Mouse (Mus musculus): ENCODE data around the gene Cdh4. TPM values are rescaled to one million over a fixed set of nuclear protein-coding genes. Genes with fewer than 3 reads are reported as not detected.

The Cdh4 gene
- polyA plus RNA-seq, 2 experiments: 0.07 to 0.09 TPM

GRCm38 (mm10) chr2:179828968-179829367 lies 386.7 kb downstream of the Cdh4 start:
- WGBS (ENCODE audit: insufficient replicate concordance): 78% methylated on average over 6 of the region's 6 CpGs
- Histone ChIP-seq H3K4me3 (ENCODE audit: insufficient read depth in 1 of 2, low read depth in 2 of 2, low read length in 2 of 2) (no peak overlapping the region), H3K9me3 (ENCODE audit: control insufficient read depth, low read length) (no peaks in the 10 kb centered on the region), H3K27ac (no peak overlapping the region), H3K27me3 (ENCODE audit: control insufficient read depth, insufficient read depth, low read length) (no peaks in the 10 kb centered on the region), H3K4me2 (ENCODE audit: low read depth) (no peak overlapping the region), H3K4me1 (replicated peaks; ENCODE audit: control insufficient read depth in 2 of 2, insufficient read depth in 2 of 2, low read length in 1 of 2) (no peaks in the 10 kb centered on the region), H3K36me3 (replicated peaks; ENCODE audit: control insufficient read depth, insufficient read depth, low read depth) (no peaks in the 10 kb centered on the region), H3K9ac (replicated peaks) (no peak overlapping the region)
- ATAC-seq (ENCODE audit: insufficient read depth) (no peak), DNase-seq (ENCODE audit: low read depth in 3 of 3, low spot score in 3 of 3) (no peak)
- no peak for TF ChIP-seq CTCF (IDR thresholded peaks at IDR 0.05; ENCODE audit: low read depth)
- no peak for TF ChIP-seq EP300 (IDR thresholded peaks at IDR 0.05; ENCODE audit: low read depth)

GRCm38 (mm10) chr2:179829972-179830371 lies 387.7 kb downstream of the Cdh4 start:
- Histone ChIP-seq H3K27ac (no peak overlapping the region), H3K4me3 (ENCODE audit: insufficient read depth in 1 of 2, low read depth in 2 of 2, low read length in 2 of 2) (no peak overlapping the region), H3K9ac (replicated peaks) (no peak overlapping the region), H3K4me2 (ENCODE audit: low read depth) (no peak overlapping the region), H3K36me3 (replicated peaks; ENCODE audit: control insufficient read depth, insufficient read depth, low read depth) (no peaks in the 10 kb centered on the region), H3K9me3 (ENCODE audit: control insufficient read depth, low read length) (no peaks in the 10 kb centered on the region), H3K4me1 (replicated peaks; ENCODE audit: control insufficient read depth in 2 of 2, insufficient read depth in 2 of 2, low read length in 1 of 2) (no peaks in the 10 kb centered on the region), H3K27me3 (ENCODE audit: control insufficient read depth, insufficient read depth, low read length) (no peaks in the 10 kb centered on the region)
- DNase-seq (ENCODE audit: low read depth in 3 of 3, low spot score in 3 of 3): no peak
- 18% methylated on average over 6 of the region's 6 CpGs for WGBS (ENCODE audit: insufficient replicate concordance)
- ATAC-seq (ENCODE audit: insufficient read depth): no peak
- TF ChIP-seq EP300 (IDR thresholded peaks at IDR 0.05; ENCODE audit: low read depth) (no peak), CTCF (IDR thresholded peaks at IDR 0.05; ENCODE audit: low read depth) (peak; percentile 71)

GRCm38 (mm10) chr2:179834892-179835291 lies 392.7 kb downstream of the Cdh4 start:
- 62% methylated on average over 9 of the region's 9 CpGs for WGBS (ENCODE audit: insufficient replicate concordance)

GRCm38 (mm10) chr2:179835570-179835969 lies 393.3 kb downstream of the Cdh4 start:
- Histone ChIP-seq H3K9ac (replicated peaks) (no peak overlapping the region), H3K9me3 (ENCODE audit: control insufficient read depth, low read length) (no peaks in the 10 kb centered on the region), H3K27ac (no peak overlapping the region), H3K27me3 (ENCODE audit: control insufficient read depth, insufficient read depth, low read length) (no peaks in the 10 kb centered on the region), H3K4me2 (ENCODE audit: low read depth) (no peak overlapping the region), H3K36me3 (replicated peaks; ENCODE audit: control insufficient read depth, insufficient read depth, low read depth) (no peaks in the 10 kb centered on the region), H3K4me3 (ENCODE audit: insufficient read depth in 1 of 2, low read depth in 2 of 2, low read length in 2 of 2) (no peak overlapping the region), H3K4me1 (replicated peaks; ENCODE audit: control insufficient read depth in 2 of 2, insufficient read depth in 2 of 2, low read length in 1 of 2) (no peaks in the 10 kb centered on the region)
- ATAC-seq (ENCODE audit: insufficient read depth): no peak
- no peak for DNase-seq (ENCODE audit: low read depth in 3 of 3, low spot score in 3 of 3)
- 68% methylated on average over 7 of the region's 7 CpGs for WGBS (ENCODE audit: insufficient replicate concordance)
- TF ChIP-seq EP300 (IDR thresholded peaks at IDR 0.05; ENCODE audit: low read depth): no peak
- TF ChIP-seq CTCF (IDR thresholded peaks at IDR 0.05; ENCODE audit: low read depth): no peak

More at GRCm38 (mm10) chr2:179834892-179835291, 392.7 kb downstream of the Cdh4 start:
- H3K4me2 ChIP-seq (ENCODE audit: low read depth): no peak overlapping the region
- no peak overlapping the region for H3K27ac ChIP-seq
- no peak overlapping the region for H3K9ac ChIP-seq (replicated peaks)
- no peak for ATAC-seq (ENCODE audit: insufficient read depth)
- H3K27me3 ChIP-seq (ENCODE audit: control insufficient read depth, insufficient read depth, low read length): no peaks in the 10 kb centered on the region
- no peak for DNase-seq (ENCODE audit: low read depth in 3 of 3, low spot score in 3 of 3)
- no peak overlapping the region for H3K4me3 ChIP-seq (ENCODE audit: insufficient read depth in 1 of 2, low read depth in 2 of 2, low read length in 2 of 2)
- no peaks in the 10 kb centered on the region for H3K36me3 ChIP-seq (replicated peaks; ENCODE audit: control insufficient read depth, insufficient read depth, low read depth)
- no peaks in the 10 kb centered on the region for H3K9me3 ChIP-seq (ENCODE audit: control insufficient read depth, low read length)
- H3K4me1 ChIP-seq (replicated peaks; ENCODE audit: control insufficient read depth in 2 of 2, insufficient read depth in 2 of 2, low read length in 1 of 2): no peaks in the 10 kb centered on the region
- TF ChIP-seq EP300 (IDR thresholded peaks at IDR 0.05; ENCODE audit: low read depth) (no peak), CTCF (IDR thresholded peaks at IDR 0.05; ENCODE audit: low read depth) (no peak)

- Histone ChIP-seq H3K27me3 (ENCODE audit: control insufficient read depth, insufficient read depth, low read length) (no peaks in the 10 kb centered on the region), H3K27ac (no peak overlapping the region), H3K4me1 (replicated peaks; ENCODE audit: control insufficient read depth in 2 of 2, insufficient read depth in 2 of 2, low read length in 1 of 2) (no peaks in the 10 kb centered on the region), H3K4me2 (ENCODE audit: low read depth) (no peak overlapping the region), H3K9ac (replicated peaks) (no peak overlapping the region), H3K4me3 (ENCODE audit: insufficient read depth in 1 of 2, low read depth in 2 of 2, low read length in 2 of 2) (no peak overlapping the region), H3K9me3 (ENCODE audit: control insufficient read depth, low read length) (no peaks in the 10 kb centered on the region), H3K36me3 (replicated peaks; ENCODE audit: control insufficient read depth, insufficient read depth, low read depth) (no peaks in the 10 kb centered on the region)
- TF ChIP-seq CTCF (IDR thresholded peaks at IDR 0.05; ENCODE audit: low read depth) (no peak), EP300 (IDR thresholded peaks at IDR 0.05; ENCODE audit: low read depth) (no peak)
- 66% methylated on average over 10 of the region's 10 CpGs for WGBS (ENCODE audit: insufficient replicate concordance)
- no peak for DNase-seq (ENCODE audit: low read depth in 3 of 3, low spot score in 3 of 3)
- ATAC-seq (ENCODE audit: insufficient read depth): no peak
Measured at GRCm38 (mm10) chr2:179837186-179837585, 395.0 kb downstream of the Cdh4 start.
